Mouse (Mus musculus): ENCODE results near the gene Kcnk10. TPM values are rescaled to one million over a fixed set of nuclear protein-coding genes. Genes with fewer than 3 reads are reported as not detected.

The Kcnk10 gene
- polyA plus RNA-seq, 1 experiment from 2014 or later = 0.49 TPM

DNA sequence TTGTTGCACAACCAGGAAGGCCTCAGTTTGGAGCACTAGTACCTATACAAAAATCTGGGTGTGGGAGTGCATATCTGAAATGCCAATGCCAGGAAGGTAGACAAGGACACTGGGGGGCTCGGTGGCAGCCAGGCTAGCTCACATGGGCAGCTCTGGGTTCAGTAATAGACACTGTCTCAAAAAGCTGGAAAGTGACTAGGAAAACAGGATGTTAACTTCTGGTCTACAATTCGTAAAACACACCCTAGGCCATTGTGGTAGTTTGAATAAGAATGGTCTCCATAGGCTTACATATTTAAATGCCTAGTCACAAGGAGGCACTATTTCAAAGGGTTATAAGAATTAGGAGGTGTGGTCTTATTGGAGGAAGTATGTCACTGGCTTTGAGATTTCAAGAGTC, 12.9 kb upstream of the Kcnk10 start:
- Histone ChIP-seq H3K27me3 (ENCODE audit: insufficient read depth, low read length) (no peaks in the 10 kb centered on the region), H3K27ac (no peak overlapping the region), H3K9me3 (replicated peaks; ENCODE audit: low read length) (no peaks in the 10 kb centered on the region; the same call in 1 of the 2 replicates), H3K36me3 (ENCODE audit: insufficient read depth, low read length) (no peaks in the 10 kb centered on the region), H3K4me1 (replicated peaks; ENCODE audit: insufficient read depth, low read length) (no peaks in the 10 kb centered on the region), H3K9ac (ENCODE audit: low read depth, low read length) (no peak overlapping the region), H3K4me3 (replicated peaks; ENCODE audit: low read depth, low read length) (no peak overlapping the region), H3K4me2 (ENCODE audit: low read length) (no peak overlapping the region)
- ATAC-seq (replicated peaks; ENCODE audit: low FRiP score, low read depth) (no peak), DNase-seq (ENCODE audit: low spot score) (no peak)
- TF ChIP-seq CTCF (IDR thresholded peaks at IDR 0.05; ENCODE audit: low read depth) = no peak
- 86% methylated on average over 2 of the region's 2 CpGs for WGBS

GRCm38 (mm10) chr12:98588573-98588972, 10.5 kb upstream of the Kcnk10 start:
- Histone ChIP-seq H3K4me3 (replicated peaks; ENCODE audit: low read depth, low read length) (no peak overlapping the region), H3K9ac (ENCODE audit: low read depth, low read length) (no peak overlapping the region), H3K9me3 (replicated peaks; ENCODE audit: low read length) (no peaks in the 10 kb centered on the region; the same call in 1 of the 2 replicates), H3K4me2 (ENCODE audit: low read length) (no peak overlapping the region), H3K36me3 (ENCODE audit: insufficient read depth, low read length) (no peaks in the 10 kb centered on the region), H3K4me1 (replicated peaks; ENCODE audit: insufficient read depth, low read length) (no peaks in the 10 kb centered on the region), H3K27ac (no peak overlapping the region), H3K27me3 (ENCODE audit: insufficient read depth, low read length) (no peaks in the 10 kb centered on the region)
- TF ChIP-seq CTCF (IDR thresholded peaks at IDR 0.05; ENCODE audit: low read depth) = no peak
- DNase-seq (ENCODE audit: low spot score) (peak; percentile 74), ATAC-seq (replicated peaks; ENCODE audit: low FRiP score, low read depth) (no peak)
- WGBS = 57% methylated on average over 6 of the region's 6 CpGs

- Histone ChIP-seq H3K27ac (no peak overlapping the region), H3K9ac (ENCODE audit: low read depth, low read length) (no peak overlapping the region), H3K4me2 (ENCODE audit: low read length) (no peak overlapping the region), H3K36me3 (ENCODE audit: insufficient read depth, low read length) (no peaks in the 10 kb centered on the region), H3K4me3 (replicated peaks; ENCODE audit: low read depth, low read length) (no peak overlapping the region), H3K27me3 (ENCODE audit: insufficient read depth, low read length) (no peaks in the 10 kb centered on the region), H3K9me3 (replicated peaks; ENCODE audit: low read length) (no peaks in the 10 kb centered on the region), H3K4me1 (replicated peaks; ENCODE audit: insufficient read depth, low read length) (no peaks in the 10 kb centered on the region)
- 43% methylated on average over 3 of the region's 3 CpGs for WGBS
- DNase-seq (ENCODE audit: low spot score) (peak; percentile 11), ATAC-seq (replicated peaks; ENCODE audit: low FRiP score, low read depth) (no peak)
- peak; percentile 52; the same call in 1 of the 2 replicates for TF ChIP-seq CTCF (IDR thresholded peaks at IDR 0.05; ENCODE audit: low read depth)
Measured at GRCm38 (mm10) chr12:98585302-98585701, 7.2 kb upstream of the Kcnk10 start.

GRCm38 (mm10) chr12:98575942-98576550, 2.1 kb downstream of the Kcnk10 start:
- no peak overlapping the region for H3K4me3 ChIP-seq (replicated peaks; ENCODE audit: low read depth, low read length)
- H3K36me3 ChIP-seq (ENCODE audit: insufficient read depth, low read length) = no peaks in the 10 kb centered on the region
- H3K4me2 ChIP-seq (ENCODE audit: low read length) = no peak overlapping the region
- ATAC-seq (replicated peaks; ENCODE audit: low FRiP score, low read depth) (no peak), DNase-seq (ENCODE audit: low spot score) (no peak)
- no peak overlapping the region for H3K27ac ChIP-seq
- H3K4me1 ChIP-seq (replicated peaks; ENCODE audit: insufficient read depth, low read length) = no peaks in the 10 kb centered on the region
- H3K27me3 ChIP-seq (ENCODE audit: insufficient read depth, low read length) = peaks cover 18% of the 10 kb centered on the region
- 75% methylated on average over 8 of the region's 8 CpGs for WGBS
- H3K9me3 ChIP-seq (replicated peaks; ENCODE audit: low read length) = no peaks in the 10 kb centered on the region
- no peak overlapping the region for H3K9ac ChIP-seq (ENCODE audit: low read depth, low read length)
- no peak for TF ChIP-seq CTCF (IDR thresholded peaks at IDR 0.05; ENCODE audit: low read depth)

DNA sequence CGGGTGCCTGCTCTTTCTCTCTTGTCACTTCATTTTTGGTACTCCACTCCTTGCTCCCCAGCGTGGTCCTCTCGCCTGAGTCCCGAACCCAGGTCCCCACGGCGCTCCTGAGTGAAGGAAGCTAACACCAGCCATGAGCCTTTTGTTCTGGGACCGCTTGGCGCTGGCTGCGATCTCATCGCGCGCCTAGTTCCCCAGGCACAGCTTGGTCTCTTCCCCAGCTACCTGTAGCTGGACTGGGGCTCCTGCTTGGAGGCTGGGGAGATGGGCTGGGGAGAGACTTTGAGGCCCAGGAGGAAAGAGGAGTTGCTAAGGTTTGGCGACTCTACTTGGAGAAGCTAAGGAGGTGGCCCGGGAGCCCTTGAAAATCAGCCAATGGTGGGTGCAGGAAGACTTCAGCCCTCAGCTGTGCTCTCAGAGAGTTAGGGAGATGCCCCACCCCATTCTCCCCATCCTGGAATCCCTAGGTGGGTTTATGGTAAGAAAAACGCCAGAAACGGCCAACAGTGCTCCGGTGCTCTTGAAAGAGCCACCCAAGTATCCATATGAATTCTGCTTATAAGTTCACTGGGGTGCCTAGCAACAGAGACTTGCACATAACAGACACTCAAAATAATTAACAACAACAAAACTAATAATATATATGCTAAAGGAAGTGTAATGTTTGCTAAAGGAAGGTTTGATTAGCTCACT, 2.8 kb downstream of the Kcnk10 start:
- H3K9me3 ChIP-seq (replicated peaks; ENCODE audit: low read length) = no peaks in the 10 kb centered on the region
- ATAC-seq (replicated peaks; ENCODE audit: low FRiP score, low read depth) (0 out of 2 replicates have a peak, but pooled peaks have one; percentile 1), DNase-seq (ENCODE audit: low spot score) (no peak)
- H3K36me3 ChIP-seq (ENCODE audit: insufficient read depth, low read length) = no peaks in the 10 kb centered on the region
- no peak overlapping the region for H3K27ac ChIP-seq
- peaks cover 18% of the 10 kb centered on the region for H3K27me3 ChIP-seq (ENCODE audit: insufficient read depth, low read length)
- WGBS = 11% methylated on average over 17 of the region's 17 CpGs
- H3K4me3 ChIP-seq (replicated peaks; ENCODE audit: low read depth, low read length) = peak overlapping the region; percentile 66
- H3K4me1 ChIP-seq (replicated peaks; ENCODE audit: insufficient read depth, low read length) = no peaks in the 10 kb centered on the region
- H3K4me2 ChIP-seq (ENCODE audit: low read length) = peak overlapping the region; percentile 99
- peak overlapping the region; percentile 53; the same call in 1 of the 2 replicates for H3K9ac ChIP-seq (ENCODE audit: low read depth, low read length)
- no peak for TF ChIP-seq CTCF (IDR thresholded peaks at IDR 0.05; ENCODE audit: low read depth)

DNA sequence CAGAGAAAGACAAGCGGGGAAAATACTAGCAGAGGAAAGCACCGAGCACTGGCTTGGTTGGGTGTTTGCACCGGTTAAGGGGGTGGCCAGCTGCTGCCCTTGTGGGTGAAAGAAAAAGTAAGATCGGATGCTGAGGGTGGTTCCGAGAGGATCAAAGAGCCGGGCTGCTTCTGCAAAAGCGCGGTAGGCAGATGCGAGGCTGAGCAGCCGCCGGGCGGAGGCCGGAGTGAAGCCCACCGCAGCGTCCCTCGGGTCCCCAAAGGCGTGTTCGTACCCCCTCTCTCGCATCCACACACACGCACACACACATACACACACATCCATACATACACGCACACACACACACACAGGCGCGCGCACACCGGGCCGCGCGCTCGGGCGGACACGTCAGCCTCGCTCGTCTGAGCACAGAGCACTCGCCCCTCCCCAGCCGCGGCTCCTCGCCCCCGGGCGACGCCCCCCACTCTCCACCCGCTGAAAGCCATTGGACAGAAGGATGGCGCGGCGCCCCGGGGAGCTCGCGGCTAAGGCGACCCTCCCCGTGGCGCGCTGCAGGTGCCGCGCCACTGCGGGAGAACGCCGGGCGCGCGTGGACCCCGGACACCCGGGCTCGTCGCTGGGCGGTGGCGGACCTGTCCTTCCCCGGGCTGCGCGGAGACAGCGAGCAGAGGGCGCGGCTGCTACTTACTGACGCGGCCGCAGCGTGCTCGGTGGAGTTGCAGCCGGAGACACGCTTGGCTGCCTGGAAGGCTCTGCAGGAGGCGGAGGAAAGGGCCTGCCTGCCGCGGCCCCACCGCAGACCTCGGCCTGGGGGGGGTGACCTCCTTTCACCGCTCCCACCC, 3.5 kb downstream of the Kcnk10 start:
- DNase-seq (ENCODE audit: low spot score) = peak; percentile 54
- Histone ChIP-seq H3K4me2 (ENCODE audit: low read length) (peak overlapping the region; percentile 99), H3K4me3 (replicated peaks; ENCODE audit: low read depth, low read length) (peak overlapping the region; percentile 66), H3K36me3 (ENCODE audit: insufficient read depth, low read length) (no peaks in the 10 kb centered on the region), H3K27me3 (ENCODE audit: insufficient read depth, low read length) (peaks cover 18% of the 10 kb centered on the region), H3K4me1 (replicated peaks; ENCODE audit: insufficient read depth, low read length) (no peaks in the 10 kb centered on the region), H3K27ac (no peak overlapping the region), H3K9ac (ENCODE audit: low read depth, low read length) (peak overlapping the region; percentile 53), H3K9me3 (replicated peaks; ENCODE audit: low read length) (no peaks in the 10 kb centered on the region)
- TF ChIP-seq CTCF (IDR thresholded peaks at IDR 0.05; ENCODE audit: low read depth) = no peak
- WGBS = under 1% methylated on average over 81 of the region's 84 CpGs
- peak; percentile 86 for ATAC-seq (replicated peaks; ENCODE audit: low FRiP score, low read depth)
